Mouse (Mus musculus) stomach, postnatal 0 days (tissue): ENCODE data around the gene Pgap3.

ENCODE experiments used
- CTCF ChIP-seq: IDR thresholded peaks from 2 replicates; pipeline ENCODE4 v1.5.1; 2016; ENCODE audit warnings: antibody characterized with exemption, low read depth, mild to moderate bottlenecking, moderate library complexity
- EP300 ChIP-seq: optimal IDR thresholded peaks from 2 replicates; pipeline ENCODE3; 2016; ENCODE audit warnings: antibody characterized with exemption

DNA sequence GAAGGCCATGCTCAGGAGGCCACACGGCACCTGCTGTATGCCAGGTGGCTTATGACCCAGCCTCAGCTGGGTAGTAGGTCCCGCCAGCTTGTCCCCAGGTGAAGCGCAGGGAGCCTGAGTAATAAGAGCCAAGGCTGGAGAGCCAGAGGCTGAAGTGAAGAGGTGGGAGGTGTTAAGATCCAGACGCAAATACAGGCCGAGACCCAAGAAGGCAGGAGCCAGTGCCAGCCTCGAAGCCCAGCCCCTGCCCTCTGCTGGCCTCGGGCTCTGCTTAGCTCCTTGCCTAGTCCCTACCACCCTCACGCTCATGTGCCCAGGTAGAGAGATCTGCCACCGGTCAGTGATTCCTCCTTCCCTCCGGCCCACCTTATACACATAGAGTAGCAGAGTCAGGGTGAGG is 12.0 kb downstream of the Pgap3 start:
- no peak for TF ChIP-seq EP300
- no peak for TF ChIP-seq CTCF
